Mouse (Mus musculus) cerebellum, postnatal 25 days (tissue): Measurements from ENCODE around the gene Plppr4.

Experiments used
- DNase-seq, 2 experiments: peaks; one replicate each; pipeline ENCODE4 v3.0.0; 2021; ENCODE audit warnings: mixed read lengths in 2 of 2

The Plppr4 gene

GRCm38 (mm10) chr3:117360528-117360927 is at the start of gene Plppr4:
TSS of gene Plppr4 (minus strand) at chr3:117360876.
- DNase-seq: peak in 1 of 2 experiments; percentile 65

- no peak for DNase-seq
These were observed 45.1 kb upstream of the Plppr4 start for GRCm38 (mm10) chr3:117405821-117406220.

GRCm38 (mm10) chr3:117403740-117404139 is 43.1 kb upstream of the Plppr4 start:
- no peak for DNase-seq

- no peak for DNase-seq
These were observed 5.4 kb upstream of the Plppr4 start for GRCm38 (mm10) chr3:117366041-117366440.

GRCm38 (mm10) chr3:117359686-117360521 is 772 bp downstream of the Plppr4 start:
- peak; percentile 78 to 81 for DNase-seq

GRCm38 (mm10) chr3:117358981-117359628 is 1.6 kb downstream of the Plppr4 start:
- DNase-seq: peak in 1 of 2 experiments; percentile 18

- no peak for DNase-seq
These were observed 3.3 kb downstream of the Plppr4 start for GRCm38 (mm10) chr3:117357367-117357766.

- DNase-seq: no peak
These were observed 6.7 kb downstream of the Plppr4 start for GRCm38 (mm10) chr3:117353940-117354339.

- DNase-seq: peak; percentile 44 to 64
These were observed 14.3 kb downstream of the Plppr4 start for GRCm38 (mm10) chr3:117346351-117346750.

GRCm38 (mm10) chr3:117331502-117331901 is 29.2 kb downstream of the Plppr4 start:
- DNase-seq: no peak

GRCm38 (mm10) chr3:117329485-117329884 is 31.2 kb downstream of the Plppr4 start:
- DNase-seq: no peak

- DNase-seq: no peak
These were observed 34.1 kb downstream of the Plppr4 start for GRCm38 (mm10) chr3:117326551-117326950.

GRCm38 (mm10) chr3:117319671-117320070 is 41.0 kb downstream of the Plppr4 start:
- DNase-seq: no peak

- no peak for DNase-seq
These were observed 47.3 kb downstream of the Plppr4 start for GRCm38 (mm10) chr3:117313339-117313738.

- no peak for DNase-seq
These were observed 48.6 kb downstream of the Plppr4 start for GRCm38 (mm10) chr3:117312097-117312496.

- no peak for DNase-seq
These were observed 49.8 kb downstream of the Plppr4 start for GRCm38 (mm10) chr3:117310801-117311368.

- no peak for DNase-seq
These were observed 51.1 kb downstream of the Plppr4 start for GRCm38 (mm10) chr3:117309580-117309910.

GRCm38 (mm10) chr3:117308895-117309579 is 51.6 kb downstream of the Plppr4 start:
- DNase-seq: no peak

- no peak for DNase-seq
These were observed 53.1 kb downstream of the Plppr4 start for GRCm38 (mm10) chr3:117307555-117307954.

GRCm38 (mm10) chr3:117304037-117304436 is 56.6 kb downstream of the Plppr4 start:
- no peak for DNase-seq

- DNase-seq: no peak
These were observed 59.9 kb downstream of the Plppr4 start for GRCm38 (mm10) chr3:117300735-117301271.

- no peak for DNase-seq
These were observed 62.9 kb downstream of the Plppr4 start for GRCm38 (mm10) chr3:117297735-117298134.
